ENCODE assay signal across 18 mouse cellular contexts in genomic region chr7:75607248-75607647, GRCm38 (mm10).
"Had no signal": no experiment of that assay in that cellular context is flagged by ENCODE, and none has a peak within 500 bp of the region (broad histone marks: within the 10 kb centered on the region; RNA-seq: fewer than 3 reads in every experiment).

No protein-coding gene starts in this region.

- H3K4me2 ChIP-seq: limb, embryonic 12.5 days; liver, embryonic 13.5 days; lung, embryonic 15.5 days; midbrain, embryonic 11.5 days; midbrain, embryonic 15.5 days; neural tube, embryonic 13.5 days; stomach, embryonic 15.5 days had no signal

- H3K27me3 ChIP-seq: limb, embryonic 12.5 days; liver, embryonic 13.5 days; lung, embryonic 15.5 days; megakaryocyte, embryonic 14.5 days; midbrain, embryonic 15.5 days; neural tube, embryonic 13.5 days; stomach, embryonic 15.5 days had no signal

- H3K9me3 ChIP-seq: limb, embryonic 12.5 days; liver, embryonic 13.5 days; lung, embryonic 15.5 days; megakaryocyte, embryonic 14.5 days; midbrain, embryonic 15.5 days; neural tube, embryonic 13.5 days; stomach, embryonic 15.5 days had no signal

- H3K9ac ChIP-seq: limb, embryonic 12.5 days; liver, embryonic 13.5 days; liver, postnatal 0 days; lung, embryonic 15.5 days; midbrain, embryonic 15.5 days; neural tube, embryonic 13.5 days; stomach, embryonic 15.5 days had no signal

- DNase-seq: kidney, postnatal 25 days; liver; liver, embryonic 13.5 days; liver, postnatal 0 days; lung, postnatal 14 days; retina, postnatal 1 day; right cerebral cortex, postnatal 4 days; thymus, adult 2 months; thymus, postnatal 25 days had no signal

- H3K4me3 ChIP-seq: left cerebral cortex, adult 2 months; limb, embryonic 12.5 days; liver, embryonic 13.5 days; lung, embryonic 15.5 days; megakaryocyte, embryonic 14.5 days; midbrain, embryonic 15.5 days; neural tube, embryonic 13.5 days; stomach, embryonic 15.5 days had no signal

- H3K36me3 ChIP-seq: midbrain, embryonic 15.5 days had no signal

- H3K27ac ChIP-seq: left cerebral cortex, adult 2 months; limb, embryonic 12.5 days; liver, embryonic 13.5 days; lung, embryonic 15.5 days; macrophage; midbrain, embryonic 15.5 days; neural tube, embryonic 13.5 days; stomach, embryonic 15.5 days had no signal

- ATAC-seq: liver, postnatal 0 days; midbrain, embryonic 15.5 days had no signal

- H3K4me1 ChIP-seq: midbrain, embryonic 15.5 days; neural tube, embryonic 13.5 days had no signal
